Mouse (Mus musculus) embryonic facial prominence, embryonic 11.5 days (tissue): ENCODE results near the gene Jdp2. TPM values are rescaled to one million over a fixed set of nuclear protein-coding genes. Genes with fewer than 3 reads are reported as not detected.

Source experiments
- ATAC-seq: fragments of 200-750 bp; cut with Nextera tagmentation; replicated peaks from 2 replicates; pipeline ENCODE4 v1.8.0; 2017; ENCODE audit warnings: low read depth; ENCODE audit not compliant: insufficient number of reproducible peaks, low FRiP score, low TSS enrichment
- DNase-seq: peaks from one replicate; pipeline ENCODE4 v3.0.0-alpha.2; 2015; ENCODE audit warnings: low spot score
- H3K27ac ChIP-seq: fragments of 300-500 bp; sonication (generic); replicated peaks from 2 replicates; pipeline ENCODE4 v1.5.1; 2014; ENCODE audit warnings: mild to moderate bottlenecking, low read depth, low read length, control low read depth
- H3K27me3 ChIP-seq: fragments of 300-500 bp; sonication (generic); 2 replicates; pipeline ENCODE4 v1.6.1; 2014; ENCODE audit warnings: mild to moderate bottlenecking, low read length, moderate library complexity, mixed read lengths; ENCODE audit not compliant: control insufficient read depth, insufficient read depth
- H3K36me3 ChIP-seq: fragments of 300-500 bp; sonication (generic); replicated peaks from 2 replicates; pipeline ENCODE4 v1.6.1; 2014; ENCODE audit warnings: low read depth, mild to moderate bottlenecking, low read length, moderate library complexity, mixed read lengths; ENCODE audit not compliant: control insufficient read depth, insufficient read depth
- H3K4me1 ChIP-seq: fragments of 300-500 bp; sonication (generic); 2 replicates; pipeline ENCODE4 v1.6.1; 2014; ENCODE audit warnings: low read length, mixed read lengths; ENCODE audit not compliant: control insufficient read depth, insufficient read depth
- H3K4me2 ChIP-seq: fragments of 300-500 bp; sonication (generic); 2 replicates; pipeline ENCODE4 v1.6.1; 2014; ENCODE audit warnings: low read depth, mild to moderate bottlenecking, control low read depth, low read length, moderate library complexity
- H3K4me3 ChIP-seq: fragments of 300-500 bp; sonication (generic); 2 replicates; pipeline ENCODE4 v1.5.1; 2014; ENCODE audit warnings: low read depth, low read length, control low read depth
- H3K9ac ChIP-seq: fragments of 300-500 bp; sonication (generic); replicated peaks from 2 replicates; pipeline ENCODE4 v1.6.1; 2014; ENCODE audit warnings: mild to moderate bottlenecking, control low read depth, low read length
- H3K9me3 ChIP-seq: fragments of 300-500 bp; sonication (generic); replicated peaks from 2 replicates; pipeline ENCODE4 v1.6.1; 2016; ENCODE audit warnings: mild to moderate bottlenecking, low read length, inconsistent platforms, mixed read lengths; ENCODE audit not compliant: control insufficient read depth
- WGBS: fragments of 180-500 bp; shearing (Covaris S2); extraction: QIAGEN DNeasy Blood & Tissue Kit; methylation state at CpG from one replicate; pipeline ENCODE4 v1.1.7; 2014; 5-methylcytosine and 5-hydroxymethylcytosine counted together
- polyA plus RNA-seq: library from polyadenylated mRNA; unstranded; fragments of >200 nt; fragmentation: Nextera tagmentation; extraction: Ambion mirVana; gene quantifications from 2 replicates; pipeline ENCODE4 v1.2.1, GENCODE M21; 2014

The Jdp2 gene
- polyA plus RNA-seq, 1 experiment from 2014 or later = 0.27 TPM

DNA sequence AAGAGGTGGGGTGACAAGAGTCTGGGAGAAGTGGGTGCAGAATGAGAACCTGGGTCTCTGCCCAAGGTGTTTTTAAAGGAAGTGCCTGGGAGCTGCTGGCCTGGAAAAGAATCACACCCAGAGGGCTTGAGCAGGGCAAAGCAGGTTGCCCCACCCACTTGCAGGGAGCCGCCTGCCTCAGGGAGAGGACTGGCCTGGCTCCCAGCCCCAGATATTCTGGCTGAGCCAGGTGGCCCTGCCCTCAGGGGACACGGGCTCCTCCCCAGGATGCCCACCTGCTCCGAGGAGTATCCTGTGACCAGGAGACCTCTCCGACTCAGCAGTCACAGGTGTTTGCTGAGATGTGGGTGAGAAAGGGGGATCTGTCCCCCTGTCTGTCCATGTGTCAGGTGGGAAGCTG, 32.4 kb downstream of the Jdp2 start:
- DNase-seq (no peak), ATAC-seq (no peak)
- Histone ChIP-seq H3K4me2 (no peak overlapping the region), H3K27me3 (no peaks in the 10 kb centered on the region), H3K27ac (no peak overlapping the region), H3K9me3 (no peaks in the 10 kb centered on the region), H3K36me3 (no peaks in the 10 kb centered on the region), H3K4me1 (no peaks in the 10 kb centered on the region), H3K4me3 (no peak overlapping the region), H3K9ac (no peak overlapping the region)
- WGBS = 78% methylated on average over 4 of the region's 4 CpGs

DNA sequence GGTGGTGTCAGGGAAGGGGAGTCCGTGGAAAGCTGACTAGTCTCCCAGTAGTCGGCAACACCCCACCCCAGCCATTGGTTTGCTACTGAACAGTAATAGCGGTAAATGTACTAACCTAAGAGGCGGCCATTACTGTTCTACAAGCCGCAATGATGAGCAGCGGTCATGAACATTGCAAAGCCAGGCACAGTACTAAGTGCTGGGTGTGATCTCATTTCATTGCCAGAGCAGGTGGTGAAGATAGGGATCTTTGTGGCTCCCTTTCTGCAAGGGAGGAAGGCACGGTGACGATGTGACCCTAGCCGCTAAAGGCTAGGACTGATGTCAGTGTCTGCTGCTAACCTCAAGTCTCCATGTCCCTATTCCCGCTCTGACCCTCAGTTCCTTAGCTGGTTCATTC, 33.5 kb downstream of the Jdp2 start:
- ATAC-seq (no peak), DNase-seq (no peak)
- Histone ChIP-seq H3K27ac (no peak overlapping the region), H3K4me2 (no peak overlapping the region), H3K9ac (no peak overlapping the region), H3K4me1 (no peaks in the 10 kb centered on the region), H3K27me3 (no peaks in the 10 kb centered on the region), H3K9me3 (no peaks in the 10 kb centered on the region), H3K4me3 (no peak overlapping the region), H3K36me3 (no peaks in the 10 kb centered on the region)
- WGBS = 93% methylated on average over 10 of the region's 10 CpGs

DNA sequence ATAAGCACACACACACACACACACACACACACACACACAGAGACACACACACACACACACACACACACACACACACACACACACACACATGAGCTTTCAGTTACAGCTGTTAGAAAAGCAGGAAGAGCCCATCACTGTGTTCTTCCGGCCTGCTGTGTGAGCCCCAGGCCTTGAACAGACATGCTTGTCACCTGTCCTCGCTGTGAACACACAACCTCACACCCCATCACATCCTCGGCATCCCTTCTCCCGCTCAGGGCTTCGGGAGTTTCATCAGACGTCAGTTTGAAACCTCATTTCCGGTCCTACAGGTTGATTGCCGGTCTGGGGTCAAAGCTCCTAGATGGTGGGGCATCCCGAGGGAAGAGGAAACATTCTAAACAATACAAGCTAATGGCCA, 39.1 kb downstream of the Jdp2 start:
- Histone ChIP-seq H3K27ac (no peak overlapping the region), H3K4me1 (no peaks in the 10 kb centered on the region; the same call in 1 of the 2 replicates), H3K4me2 (no peak overlapping the region), H3K27me3 (no peaks in the 10 kb centered on the region), H3K9me3 (no peaks in the 10 kb centered on the region), H3K4me3 (no peak overlapping the region), H3K9ac (no peak overlapping the region), H3K36me3 (no peaks in the 10 kb centered on the region)
- ATAC-seq (no peak), DNase-seq (no peak)
- WGBS = 61% methylated on average over 9 of the region's 9 CpGs

DNA sequence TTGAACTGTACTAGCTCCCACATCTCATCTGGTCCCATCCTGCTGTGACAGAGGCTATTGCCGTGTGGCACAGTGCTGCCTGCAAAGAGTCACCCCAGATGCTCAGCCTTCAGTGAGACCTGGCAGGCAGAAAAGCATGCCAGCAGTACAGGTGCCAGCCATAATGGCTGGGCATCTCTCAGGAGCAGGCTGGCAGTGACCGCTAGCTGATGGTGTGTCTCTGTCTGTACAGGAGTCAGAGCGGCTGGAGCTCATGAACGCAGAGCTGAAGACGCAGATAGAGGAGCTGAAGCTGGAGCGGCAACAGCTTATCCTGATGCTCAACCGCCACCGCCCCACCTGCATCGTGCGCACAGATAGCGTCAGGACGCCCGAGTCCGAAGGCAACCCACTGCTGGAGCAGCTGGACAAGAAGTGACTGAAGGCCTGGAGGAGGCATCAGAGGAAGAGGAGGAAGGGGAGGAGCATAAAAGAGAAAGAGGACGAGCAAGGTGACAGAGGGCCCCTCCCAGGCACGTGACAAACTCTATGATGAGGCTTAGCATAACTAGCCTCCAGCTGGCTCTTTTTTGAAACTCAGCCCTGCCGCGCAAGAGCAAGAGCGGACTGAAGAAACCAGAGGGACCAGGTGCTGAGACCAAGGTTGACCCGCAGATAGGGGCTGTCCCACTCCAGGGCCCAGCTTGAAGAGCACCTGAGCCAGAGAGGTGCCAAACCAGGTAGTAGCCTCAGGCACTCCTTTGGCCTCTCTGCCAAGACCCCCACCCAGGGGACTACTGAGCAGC, 39.9 kb downstream of the Jdp2 start:
- 77% methylated on average over 20 of the region's 20 CpGs for WGBS
- Histone ChIP-seq H3K36me3 (no peaks in the 10 kb centered on the region), H3K4me1 (no peaks in the 10 kb centered on the region; the same call in 1 of the 2 replicates), H3K9me3 (no peaks in the 10 kb centered on the region), H3K27me3 (no peaks in the 10 kb centered on the region), H3K9ac (no peak overlapping the region), H3K27ac (no peak overlapping the region), H3K4me3 (no peak overlapping the region), H3K4me2 (no peak overlapping the region)
- ATAC-seq = no peak; the same call in 1 of the 2 replicates
- DNase-seq = no peak

DNA sequence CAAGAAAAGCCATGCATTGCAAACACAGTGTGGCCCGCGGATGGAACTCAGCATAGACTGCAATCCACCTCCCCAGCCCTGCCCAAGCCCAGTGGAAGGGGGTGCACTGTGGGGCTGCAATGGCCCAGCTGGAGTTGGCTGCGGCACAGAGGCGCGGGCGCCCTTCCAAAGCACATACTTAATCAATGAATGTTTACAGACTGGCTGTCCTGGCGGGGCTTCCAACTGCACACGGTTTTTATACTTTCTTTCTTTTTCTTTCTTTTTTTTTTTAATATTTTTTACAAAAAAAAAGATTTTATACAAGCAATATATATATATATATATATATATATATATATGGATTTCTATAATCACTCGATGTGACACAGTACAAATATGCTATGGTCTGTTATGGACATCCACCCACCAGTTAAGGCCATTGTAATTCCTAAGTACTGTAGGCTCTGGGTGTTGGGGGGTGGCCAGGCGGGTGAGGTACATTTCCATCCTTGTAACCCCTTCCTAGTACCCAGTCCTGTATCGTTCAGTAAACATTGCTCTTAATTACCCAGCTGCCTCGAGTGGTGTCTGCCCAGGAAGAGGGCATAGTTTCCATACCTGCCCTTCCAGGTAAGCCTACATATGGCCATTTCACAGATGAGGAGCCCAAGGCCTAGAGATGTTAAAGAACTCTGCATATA, 40.6 kb downstream of the Jdp2 start:
- 87% methylated on average over 12 of the region's 12 CpGs for WGBS
- Histone ChIP-seq H3K36me3 (no peaks in the 10 kb centered on the region), H3K9ac (no peak overlapping the region), H3K9me3 (no peaks in the 10 kb centered on the region), H3K27me3 (no peaks in the 10 kb centered on the region), H3K4me3 (no peak overlapping the region), H3K4me2 (no peak overlapping the region), H3K27ac (no peak overlapping the region), H3K4me1 (no peaks in the 10 kb centered on the region; the same call in 1 of the 2 replicates)
- DNase-seq = no peak
- no peak for ATAC-seq

DNA sequence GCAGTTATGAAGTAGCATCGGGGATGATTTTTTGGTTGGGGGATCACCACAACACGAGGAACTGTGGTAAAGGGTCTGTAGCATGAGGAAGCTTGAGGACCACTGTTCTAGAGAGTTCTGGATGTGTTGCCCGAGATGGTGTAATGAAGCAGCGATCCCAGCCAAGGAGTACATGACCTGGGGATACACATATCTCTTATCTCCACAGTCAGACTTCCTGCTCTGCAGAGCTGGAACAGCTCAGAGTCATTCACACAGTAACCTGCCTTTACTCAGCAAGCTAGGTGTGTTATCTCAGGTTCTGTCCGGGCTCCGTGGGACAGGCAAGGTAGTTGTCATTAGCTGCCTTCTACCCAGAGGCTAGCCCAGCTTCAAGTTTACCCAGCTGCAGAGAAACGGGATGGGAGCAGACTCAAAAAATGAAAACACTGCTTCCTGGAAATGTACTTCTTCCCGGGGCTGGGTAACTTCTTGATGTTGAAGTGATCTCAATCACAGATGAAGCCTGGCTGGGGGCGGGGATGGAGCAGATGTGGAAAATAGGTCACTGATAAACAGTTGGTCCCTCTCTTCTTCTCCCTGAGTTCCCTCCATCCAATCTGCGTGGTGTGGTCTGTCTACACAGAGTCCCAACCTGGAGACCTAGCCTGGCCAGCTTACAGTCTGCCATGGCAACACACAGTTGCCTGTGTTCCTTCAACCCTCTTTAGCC, 42.2 kb downstream of the Jdp2 start:
- Histone ChIP-seq H3K9ac (no peak overlapping the region), H3K27me3 (no peaks in the 10 kb centered on the region), H3K4me3 (no peak overlapping the region), H3K36me3 (no peaks in the 10 kb centered on the region), H3K9me3 (no peaks in the 10 kb centered on the region), H3K4me2 (no peak overlapping the region), H3K27ac (no peak overlapping the region), H3K4me1 (no peaks in the 10 kb centered on the region; the same call in 1 of the 2 replicates)
- DNase-seq = no peak
- WGBS = 79% methylated on average over 10 of the region's 10 CpGs
- no peak for ATAC-seq

DNA sequence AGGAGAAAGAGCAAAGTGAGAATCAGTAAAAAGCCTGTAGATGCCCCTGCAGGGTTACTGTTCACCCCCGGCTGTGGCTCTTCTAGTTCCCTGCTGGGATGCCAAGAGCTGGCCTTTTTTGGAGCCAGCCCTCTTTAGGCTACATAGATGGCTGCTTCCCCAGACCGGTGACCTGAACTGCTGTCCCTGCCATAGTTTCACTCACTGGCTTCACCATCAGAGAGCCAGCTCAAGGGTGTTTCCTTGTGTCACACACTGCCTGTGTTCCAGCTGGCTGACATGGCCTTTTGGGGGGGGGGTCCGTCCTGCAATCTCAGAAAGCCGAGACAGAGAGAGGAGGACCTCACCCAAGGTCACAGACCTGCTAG, 42.7 kb downstream of the Jdp2 start:
- no peak for DNase-seq
- no peak for ATAC-seq
- no peaks in the 10 kb centered on the region for H3K27me3 ChIP-seq
- H3K9me3 ChIP-seq = no peaks in the 10 kb centered on the region
- H3K27ac ChIP-seq = no peak overlapping the region
- WGBS = 48% methylated on average over 4 of the region's 4 CpGs
- no peak overlapping the region for H3K4me2 ChIP-seq
- H3K9ac ChIP-seq = peak overlapping the region; percentile 22; the same call in 1 of the 2 replicates
- no peak overlapping the region for H3K4me3 ChIP-seq
- no peaks in the 10 kb centered on the region; the same call in 1 of the 2 replicates for H3K4me1 ChIP-seq
- no peaks in the 10 kb centered on the region for H3K36me3 ChIP-seq

DNA sequence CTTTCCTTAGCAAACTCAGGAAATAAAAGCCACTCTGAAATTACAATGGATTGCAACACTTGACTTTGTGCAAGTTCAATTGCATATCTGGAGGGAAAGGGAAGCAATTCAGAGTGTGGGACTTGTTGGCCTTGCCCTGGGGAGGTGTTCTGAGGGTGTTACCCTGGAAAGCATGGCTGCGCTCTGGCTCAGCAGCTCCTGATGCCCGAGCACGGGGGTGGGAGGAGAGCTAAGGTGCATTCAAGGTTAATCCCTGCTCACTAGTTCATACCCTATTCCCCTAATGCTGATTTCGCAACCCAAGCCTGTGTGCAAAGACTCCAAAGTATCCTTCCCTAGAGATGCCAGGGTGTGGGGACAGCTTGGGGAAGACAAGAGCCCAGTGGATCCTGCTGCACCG, 44.9 kb downstream of the Jdp2 start:
- 68% methylated on average over 5 of the region's 5 CpGs for WGBS
- DNase-seq (no peak), ATAC-seq (no peak)

More for the DNA sequence above, 44.9 kb downstream of the Jdp2 start:
- no peak overlapping the region for H3K4me2 ChIP-seq
- H3K36me3 ChIP-seq = no peaks in the 10 kb centered on the region
- H3K27me3 ChIP-seq = no peaks in the 10 kb centered on the region
- no peak overlapping the region for H3K9ac ChIP-seq
- H3K4me1 ChIP-seq = no peaks in the 10 kb centered on the region; the same call in 1 of the 2 replicates
- H3K9me3 ChIP-seq = no peaks in the 10 kb centered on the region
- H3K4me3 ChIP-seq = no peak overlapping the region
- H3K27ac ChIP-seq = no peak overlapping the region
